Mouse (Mus musculus) erythroblast, adult 5-6 weeks (primary cell): ENCODE results near the gene Tnpo1. TPM values are rescaled to one million over a fixed set of nuclear protein-coding genes. Genes with fewer than 3 reads are reported as not detected.

Experiments used
- ATAC-seq: replicated peaks from 2 replicates; pipeline ENCODE4 v1.8.0; 2016; ENCODE audit warnings: moderate number of reproducible peaks, mild to moderate bottlenecking, moderate TSS enrichment, inconsistent platforms; ENCODE audit not compliant: poor library complexity, low FRiP score, severe bottlenecking
- total RNA-seq, 2 experiments: library from RNA; stranded (forward) in 1 of 2; stranded (reverse) in 1 of 2; fragments of 150-400 nt in 1 of 2; fragments of 200-764, 138-1000 nt in 1 of 2; gene quantifications; 2 replicates each; pipeline versions ENCODE4 v1.2.3 to v1.2.4; 2015 to 2017; ENCODE audit warnings: low replicate concordance in 2 of 2

Gene Tnpo1
- 52.5 and 54.4 TPM in 2 replicates for total RNA-seq (2015; ENCODE audit: low replicate concordance)
- 54.3 and 70.1 TPM in 2 replicates for total RNA-seq (2017; ENCODE audit: low replicate concordance)

DNA sequence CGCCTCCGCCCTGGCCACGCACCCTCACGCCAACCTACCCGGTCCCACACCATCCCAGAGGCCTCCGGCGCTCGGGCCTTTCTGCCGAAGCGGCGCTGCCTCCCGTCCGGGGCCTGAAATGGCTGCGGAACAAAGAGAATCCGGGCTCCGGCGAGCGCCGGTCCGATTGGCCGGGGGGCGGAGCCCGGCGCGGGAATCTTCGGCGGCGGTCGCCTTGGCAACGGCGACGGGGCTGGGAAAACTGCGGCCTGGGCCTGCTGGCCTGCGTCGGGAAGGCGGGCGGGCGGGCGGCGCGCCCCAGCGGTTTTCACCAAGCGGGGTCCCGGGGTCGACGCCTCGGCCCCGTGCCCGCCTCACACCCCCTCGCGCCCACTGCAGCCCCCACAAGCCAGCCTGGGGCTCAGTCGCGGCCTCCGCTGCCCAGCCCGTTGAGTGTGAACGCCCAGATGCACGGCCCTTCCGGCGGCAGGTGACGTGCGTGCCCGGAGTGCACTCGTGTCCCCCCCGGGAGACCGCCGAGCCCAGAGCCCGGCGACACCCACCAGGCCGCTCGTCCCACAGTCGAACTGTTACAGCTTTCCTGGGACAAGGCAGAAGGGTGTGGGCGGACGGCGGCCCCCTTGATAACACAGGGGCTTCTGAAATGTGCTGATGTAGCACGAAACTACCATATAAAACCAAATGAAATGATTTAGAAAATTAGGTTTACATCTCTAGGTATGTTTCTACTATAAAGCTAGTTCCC, at the start of gene Tnpo1:
Gene Tnpo1, minus strand, starts transcription at position 172 of the 745 bp plus-strand sequence.
- ATAC-seq, result peak; percentile 83

DNA sequence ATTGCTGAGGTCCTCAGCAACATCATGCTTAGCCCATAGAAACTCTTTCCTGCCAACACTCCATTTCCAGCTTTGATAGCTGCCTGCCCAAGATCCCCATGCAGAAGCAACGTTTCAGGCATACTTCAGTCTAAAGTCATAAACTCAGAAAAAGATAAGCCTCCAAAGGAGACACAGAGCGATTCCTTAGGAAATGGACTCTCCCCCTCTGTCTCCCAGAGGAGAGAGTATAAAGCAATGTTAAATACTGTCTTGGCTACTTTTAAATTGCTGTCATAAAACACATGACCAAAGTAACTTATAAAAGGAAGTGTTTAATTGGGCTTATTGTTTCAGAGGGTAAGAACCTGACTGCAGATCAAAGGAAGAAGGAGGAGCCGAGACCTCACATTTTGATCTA, 45.9 kb upstream of the Tnpo1 start:
- no peak for ATAC-seq

DNA sequence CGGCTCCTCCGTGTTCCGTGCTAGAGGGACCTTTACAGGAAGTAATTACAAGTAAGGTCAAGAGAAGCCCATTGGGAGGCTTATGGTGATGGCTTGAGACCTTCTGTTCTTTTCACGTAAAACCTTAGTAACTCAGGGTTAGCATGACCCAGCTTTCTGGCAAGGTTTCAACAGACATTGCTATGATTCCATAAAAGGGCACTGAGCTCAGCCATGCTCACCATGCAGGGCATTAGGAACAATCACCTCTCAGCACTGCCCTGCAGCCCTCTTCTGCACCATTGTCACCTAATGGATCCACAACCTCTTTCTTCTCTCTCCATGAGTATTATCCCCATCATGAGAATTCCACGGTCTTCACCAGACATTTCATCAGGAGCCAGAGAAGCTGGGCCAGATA, 45.5 kb upstream of the Tnpo1 start:
- no peak for ATAC-seq

DNA sequence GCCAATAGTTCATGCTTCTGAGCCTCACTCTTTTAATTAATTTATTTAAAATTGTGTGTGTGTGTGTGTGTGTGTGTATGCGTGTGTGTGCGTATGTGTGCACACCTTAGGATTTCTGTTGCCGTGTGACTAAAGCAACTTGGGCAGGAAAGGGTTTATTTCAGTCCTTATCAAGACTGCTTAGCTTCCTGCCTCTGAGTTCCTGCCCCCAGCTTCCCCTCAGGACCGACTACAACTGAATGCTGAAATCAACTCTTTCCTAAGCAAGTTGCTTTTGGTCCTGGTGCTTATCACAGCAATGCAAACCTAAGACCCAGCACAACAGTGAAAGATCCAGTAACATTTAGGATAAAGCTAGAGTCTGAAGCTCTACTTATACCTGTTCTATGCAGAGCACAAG, 42.3 kb upstream of the Tnpo1 start:
- ATAC-seq, result no peak

DNA sequence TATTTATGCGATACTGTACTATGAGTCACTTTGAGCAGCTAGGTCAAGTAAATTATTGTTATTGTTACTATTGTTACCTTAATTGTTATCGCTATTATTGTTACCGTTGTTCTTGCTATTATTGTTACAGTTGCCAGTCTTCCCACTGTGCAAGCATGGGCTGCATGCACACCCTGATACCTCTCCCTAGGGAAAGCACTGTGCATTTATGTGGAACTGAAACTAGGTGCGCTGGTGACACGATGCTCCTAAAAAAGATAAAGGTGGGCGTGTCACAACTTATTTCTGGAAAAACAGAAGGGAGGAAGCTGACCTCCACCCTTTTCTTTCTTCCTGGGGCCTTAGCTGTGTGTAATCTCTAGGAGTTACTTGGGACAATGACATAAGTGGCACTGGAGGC, 41.8 kb upstream of the Tnpo1 start:
- ATAC-seq, result no peak

DNA sequence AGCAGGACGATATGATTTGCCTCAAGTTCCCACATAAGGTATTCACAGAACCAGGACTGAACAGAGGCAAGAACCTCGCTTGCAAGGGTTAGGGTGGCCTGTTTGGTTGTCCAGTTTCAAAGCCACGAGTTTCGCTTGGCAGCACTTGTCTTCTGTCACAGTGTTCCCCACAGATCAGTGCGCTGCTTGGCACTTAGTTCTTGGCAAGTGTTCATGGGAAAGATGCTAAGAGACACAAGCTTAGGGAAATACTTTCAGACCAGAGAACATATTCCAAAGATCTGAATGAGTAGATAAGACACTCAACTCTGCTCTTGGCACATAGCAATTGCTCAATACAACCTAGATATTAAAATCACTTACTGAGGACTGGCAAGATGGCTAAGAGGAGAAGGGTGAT, 40.4 kb upstream of the Tnpo1 start:
- no peak for ATAC-seq

DNA sequence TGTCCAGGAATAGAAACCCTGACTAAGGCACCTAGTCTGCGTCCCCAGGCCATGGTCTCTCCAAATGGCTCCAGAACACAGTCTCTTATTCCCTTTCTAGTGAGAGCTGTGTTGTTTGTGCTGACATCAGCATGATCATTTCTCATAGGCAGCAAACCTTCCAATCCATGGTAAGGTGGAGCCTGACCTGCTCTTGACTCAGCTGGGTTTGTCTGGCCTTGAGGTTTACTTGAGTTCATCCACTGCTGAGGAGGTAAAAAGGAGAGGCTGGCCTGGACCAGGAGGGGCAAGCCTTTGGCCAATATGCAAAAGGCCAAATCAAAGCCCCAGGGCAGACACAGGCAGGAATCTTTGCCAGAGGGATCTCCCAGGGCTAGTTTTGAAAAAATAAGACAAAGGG, 37.4 kb upstream of the Tnpo1 start:
- ATAC-seq, result no peak

DNA sequence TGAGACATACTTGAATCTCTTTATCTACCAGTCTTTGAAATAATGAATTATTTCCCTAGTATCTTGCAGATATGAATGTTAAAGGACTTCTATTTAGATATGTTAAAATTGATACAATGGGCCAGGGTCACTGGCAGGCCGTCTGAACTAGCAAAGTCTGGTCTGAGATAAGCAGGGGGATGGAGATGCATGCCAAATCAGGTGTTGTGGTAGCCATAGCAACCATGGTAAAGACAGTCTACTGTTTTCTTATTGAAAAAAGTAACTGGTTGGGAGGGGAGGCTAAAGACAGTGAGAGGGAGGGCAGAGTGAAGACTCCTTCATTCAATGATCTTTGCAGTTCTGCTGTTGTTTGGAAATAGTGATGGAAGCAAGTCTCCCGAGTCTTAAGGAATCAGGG, 32.0 kb upstream of the Tnpo1 start:
- no peak for ATAC-seq

DNA sequence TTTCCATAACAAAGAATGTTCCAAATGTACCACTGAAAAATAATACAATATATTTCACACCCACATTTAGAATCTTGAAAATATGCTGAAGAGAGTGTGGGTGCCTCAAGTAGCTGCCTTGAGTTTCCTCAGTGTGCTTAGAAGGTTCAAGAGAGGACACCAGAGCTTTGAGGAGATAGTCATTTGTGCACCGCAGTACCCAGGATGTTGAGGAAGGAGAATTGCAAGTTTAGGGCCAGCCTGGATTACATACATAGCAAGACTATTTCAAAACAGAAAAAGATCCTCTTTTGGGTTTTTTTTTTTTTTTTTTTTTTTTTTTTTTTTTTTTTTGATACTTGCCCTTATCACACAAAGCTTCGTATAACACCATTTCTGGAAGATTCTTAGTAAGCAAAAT, 30.0 kb upstream of the Tnpo1 start:
- no peak for ATAC-seq

DNA sequence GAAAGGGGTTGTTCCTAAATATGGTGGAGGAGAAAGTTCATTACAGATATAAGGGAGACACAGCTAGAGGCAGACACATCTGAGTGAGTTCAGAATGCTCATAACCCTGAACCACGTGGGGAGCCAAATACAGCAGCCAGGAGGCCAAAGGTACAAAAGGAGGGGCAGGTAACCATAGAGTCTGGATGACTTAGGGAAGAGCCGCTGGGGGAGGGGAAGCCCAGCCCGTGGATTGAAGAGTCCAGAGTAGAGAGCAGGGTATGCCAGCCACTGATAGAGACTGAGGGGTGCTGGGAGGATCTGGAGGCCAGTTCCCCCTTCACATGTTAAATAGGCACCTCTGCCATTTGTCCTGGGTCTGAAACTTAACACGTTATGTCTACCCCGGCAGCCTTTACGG, 29.5 kb upstream of the Tnpo1 start:
- no peak for ATAC-seq

DNA sequence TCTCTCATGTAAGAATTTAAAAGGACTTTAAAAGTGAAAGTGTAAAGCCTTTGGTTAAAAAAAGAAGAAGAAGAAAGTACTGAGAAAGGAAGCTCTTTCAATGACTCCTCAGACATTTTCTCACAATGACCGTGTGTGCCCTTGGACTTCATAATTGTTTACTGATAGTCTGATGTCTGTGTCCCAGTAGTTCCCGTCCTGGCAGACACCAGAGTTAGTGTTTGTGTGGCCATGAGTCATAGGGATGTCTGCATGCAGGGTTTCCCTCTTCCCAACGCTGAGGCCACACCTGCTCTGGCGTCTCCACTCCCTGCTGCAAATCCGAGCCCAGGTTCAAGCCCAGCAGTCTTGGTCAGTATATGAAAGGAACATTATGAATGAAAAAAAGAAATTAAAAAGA, 29.0 kb upstream of the Tnpo1 start:
- ATAC-seq, result no peak

DNA sequence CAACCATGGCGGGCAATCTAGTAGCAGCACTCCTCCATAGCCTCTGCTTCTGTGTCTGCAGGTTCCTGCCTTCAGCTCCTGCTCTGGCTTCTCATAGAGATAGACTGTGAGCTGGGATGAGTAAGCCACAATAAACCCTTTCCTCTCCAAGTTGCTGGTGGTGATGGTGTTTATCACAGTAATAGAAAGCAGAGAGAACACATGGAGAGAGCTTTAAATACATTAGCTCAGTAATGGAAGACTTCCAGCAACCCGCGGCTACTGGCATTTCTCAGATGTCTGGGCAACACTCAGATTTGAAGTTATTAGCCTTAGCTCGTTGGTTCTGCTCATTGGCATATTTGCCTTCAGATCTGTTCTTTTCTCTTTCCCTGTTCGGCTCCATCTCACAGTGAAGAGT, 27.6 kb upstream of the Tnpo1 start:
- ATAC-seq, result no peak

DNA sequence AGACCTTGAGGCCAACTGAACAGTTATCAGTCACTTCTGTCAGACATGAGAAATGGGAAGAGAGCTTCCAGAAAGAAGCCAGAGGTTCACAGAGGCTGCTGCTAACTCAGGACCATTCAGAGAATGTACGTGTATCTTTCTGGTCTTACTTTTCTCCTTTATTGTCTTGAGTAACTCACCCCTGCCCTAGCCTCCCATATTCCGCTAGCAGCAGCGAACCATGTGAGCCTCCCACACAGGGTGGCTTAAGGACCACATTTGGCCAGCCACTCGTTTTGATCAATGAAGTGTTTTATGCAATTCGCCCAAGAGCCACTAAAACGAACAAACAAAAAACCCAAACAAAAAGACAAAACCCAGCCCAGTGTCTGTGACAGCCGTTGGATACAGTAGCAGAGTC, 25.8 kb upstream of the Tnpo1 start:
- no peak for ATAC-seq

DNA sequence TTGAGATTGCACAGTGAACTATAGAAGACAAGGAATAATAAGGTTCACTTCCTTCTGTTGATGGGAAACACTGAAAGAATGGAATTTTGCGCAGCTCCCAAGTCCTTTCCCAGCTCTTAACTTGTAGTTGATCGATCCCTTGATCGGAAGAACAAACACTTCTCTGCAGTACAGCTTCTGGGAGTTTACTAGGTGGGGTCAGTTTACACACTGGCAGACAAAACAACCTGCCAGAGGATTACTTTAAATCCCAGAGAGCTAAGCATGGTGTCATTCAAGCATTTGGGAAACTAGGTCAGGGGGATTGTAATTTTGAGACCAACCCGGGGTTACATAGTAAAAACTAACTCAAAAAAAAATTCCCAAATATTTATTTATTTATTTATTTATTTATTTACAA, 22.0 kb upstream of the Tnpo1 start:
- no peak for ATAC-seq

DNA sequence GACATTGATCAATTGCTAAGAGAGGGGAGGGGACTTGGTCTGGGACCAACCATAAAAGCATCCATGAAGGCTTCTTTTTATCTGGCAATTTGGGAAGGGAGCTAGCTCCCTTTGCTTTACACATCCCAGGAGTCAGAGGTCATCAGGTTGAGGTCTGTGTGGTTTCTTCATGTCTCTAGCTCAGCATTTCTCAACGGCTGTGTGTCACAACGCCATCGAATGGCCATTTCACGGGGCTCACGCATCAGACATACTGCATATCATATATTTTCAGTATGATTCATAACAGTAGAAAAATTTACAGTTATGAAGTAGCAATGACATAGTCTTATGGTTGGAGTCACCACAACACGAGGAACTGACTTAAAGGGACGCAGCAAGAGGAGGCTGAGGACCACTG, 20.2 kb upstream of the Tnpo1 start:
- ATAC-seq, result no peak

DNA sequence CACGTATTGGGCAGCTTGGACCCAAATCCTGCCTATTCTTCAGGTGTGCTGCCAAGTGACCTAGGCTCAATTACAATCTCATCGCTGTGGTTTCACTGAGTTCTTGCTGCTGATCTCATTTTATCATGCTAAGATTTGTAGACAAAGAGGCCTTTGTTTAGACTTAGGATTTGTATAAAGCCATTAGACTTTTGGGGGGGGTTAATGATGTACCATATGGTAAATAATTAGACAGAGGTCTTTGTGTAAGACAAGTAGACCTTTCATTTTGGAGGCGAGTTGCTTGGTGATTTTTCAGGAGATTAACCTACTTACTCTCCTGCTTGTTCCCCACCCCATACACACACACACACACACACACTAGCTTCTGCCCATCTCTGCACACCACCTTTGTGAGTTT, 19.7 kb upstream of the Tnpo1 start:
- no peak for ATAC-seq

DNA sequence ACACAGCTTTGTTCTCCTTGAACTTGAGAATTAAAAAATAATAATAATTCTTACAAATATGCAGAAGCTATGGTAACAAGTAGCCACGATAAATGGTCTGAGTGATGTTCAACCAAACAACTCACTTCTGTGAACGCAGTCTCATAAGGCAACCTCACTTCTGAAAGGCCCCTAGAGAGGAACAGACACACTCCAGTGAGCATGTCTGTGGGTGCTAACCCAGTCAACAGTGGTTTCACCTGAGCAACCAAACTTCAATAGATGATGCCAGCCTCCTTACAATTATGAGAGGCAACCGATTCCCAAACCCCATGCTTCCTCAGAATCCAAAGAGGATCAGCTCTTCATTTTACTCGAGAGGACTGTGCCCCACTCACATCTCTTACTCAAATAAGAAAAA, 19.2 kb upstream of the Tnpo1 start:
- no peak for ATAC-seq

DNA sequence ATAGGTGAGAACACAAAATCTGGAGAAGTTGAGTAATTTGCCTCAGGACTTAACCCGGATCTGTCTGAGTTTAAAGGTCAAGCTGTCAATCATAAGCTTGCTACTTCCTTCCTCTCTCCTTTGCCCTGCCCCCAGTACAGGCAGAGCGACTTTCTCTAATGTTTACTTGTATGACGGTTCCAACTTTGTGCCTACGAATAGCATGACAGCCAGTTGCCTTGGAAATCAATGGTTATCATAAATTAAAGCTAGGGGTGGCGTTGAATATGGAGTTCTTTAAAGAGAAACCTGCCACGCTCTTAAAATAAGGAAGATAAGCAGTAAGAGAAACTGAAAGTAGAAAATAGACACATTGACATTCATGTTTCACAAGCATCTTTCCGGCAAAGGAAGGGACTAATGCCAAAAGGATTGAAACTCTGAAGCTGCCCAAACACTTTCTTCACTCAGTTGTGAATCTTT, 18.5 kb upstream of the Tnpo1 start:
- ATAC-seq, result peak; percentile 78

DNA sequence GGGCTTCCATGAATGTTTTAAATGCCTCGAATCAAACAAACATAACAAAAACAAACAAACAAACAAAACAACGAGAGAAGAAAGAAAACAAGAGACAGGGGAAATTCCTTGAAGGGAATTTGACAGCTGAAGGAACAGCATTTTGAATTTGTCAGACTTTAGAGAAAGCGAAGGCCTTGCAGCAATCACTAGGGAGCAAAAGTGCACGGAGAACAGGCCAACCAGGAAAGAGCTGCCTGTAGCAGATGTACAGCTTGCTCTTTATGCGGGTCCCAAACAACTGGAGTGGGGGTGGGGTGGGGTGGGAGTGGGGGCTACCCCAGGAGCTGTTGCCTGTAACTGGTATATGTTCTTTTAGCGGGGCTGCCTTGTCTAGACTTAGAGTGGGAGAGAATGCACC, 16.2 kb upstream of the Tnpo1 start:
- ATAC-seq, result no peak

DNA sequence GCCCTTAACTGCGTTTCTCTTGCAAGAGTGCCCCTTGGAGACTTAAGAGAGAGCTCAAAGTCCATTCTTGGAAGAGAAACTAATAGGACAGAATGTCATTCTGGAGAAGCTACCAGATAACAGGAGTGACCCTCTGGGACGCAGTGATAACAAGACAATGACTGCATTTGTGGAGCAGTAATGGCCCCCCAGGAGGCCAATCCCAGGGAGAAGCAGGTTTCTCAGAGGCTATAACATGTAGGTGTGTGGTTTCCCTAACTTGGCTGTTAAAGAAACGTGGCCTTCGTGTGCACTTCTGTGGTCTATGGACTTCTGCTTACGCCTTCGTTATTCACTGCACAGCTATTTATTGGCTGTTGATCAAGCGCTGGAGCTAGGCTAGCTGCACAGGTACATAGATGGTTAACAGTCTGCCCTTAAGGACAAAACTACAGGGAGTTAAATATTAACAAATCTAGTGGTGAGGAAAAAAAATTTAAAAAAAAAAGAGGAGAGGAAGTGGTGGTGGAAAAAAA, 15.7 kb upstream of the Tnpo1 start:
- ATAC-seq, result no peak

DNA sequence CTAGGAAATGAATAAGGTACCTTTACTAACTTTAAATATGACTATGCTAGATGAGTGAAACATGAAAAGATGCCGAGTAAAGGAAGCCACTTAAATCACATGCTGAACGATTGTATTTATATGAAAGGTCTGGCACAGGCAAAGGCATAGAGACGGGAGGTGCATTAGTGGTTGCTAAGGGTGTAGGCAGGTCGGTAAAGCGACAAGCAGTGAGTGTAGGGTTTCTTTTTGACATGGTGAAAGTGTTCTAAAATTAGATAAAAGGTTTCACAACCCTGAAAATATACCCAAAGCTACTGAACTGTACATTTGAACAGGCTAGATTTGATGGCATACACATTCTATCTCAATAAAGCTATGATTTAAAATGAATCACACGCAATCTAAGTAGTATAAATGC, 10.9 kb upstream of the Tnpo1 start:
- no peak for ATAC-seq

DNA sequence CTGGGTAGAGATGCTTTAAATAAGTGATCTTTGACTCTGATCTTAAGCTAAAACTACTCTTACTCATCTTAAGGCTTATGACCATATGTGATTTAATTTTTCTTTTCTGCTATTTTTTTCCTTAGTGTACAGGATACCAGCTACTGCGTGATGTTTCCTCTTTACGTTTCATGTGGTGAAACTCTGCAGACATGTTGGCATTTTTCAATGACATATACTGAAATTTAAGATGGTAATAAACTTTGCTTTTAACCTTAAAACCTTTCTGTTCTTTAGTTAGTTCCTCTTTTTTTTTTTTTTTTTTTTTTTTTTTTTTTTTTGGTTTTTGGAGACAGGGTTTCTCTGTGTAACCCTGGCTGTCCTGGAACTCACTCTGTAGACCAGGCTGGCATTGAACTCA, 2.7 kb upstream of the Tnpo1 start:
- ATAC-seq, result no peak
